Mouse (Mus musculus): ENCODE data around the gene Olfml1. TPM values are rescaled to one million over a fixed set of nuclear protein-coding genes. Genes with fewer than 3 reads are reported as not detected.

Gene Olfml1
- polyA plus RNA-seq, 1 experiment from 2014 or later = 1.4 TPM

- 87% methylated on average over 3 of the region's 3 CpGs for WGBS
- peaks cover 5% of the 10 kb centered on the region; the same call in 1 of the 2 replicates for H3K27me3 ChIP-seq (ENCODE audit: control insufficient read depth, insufficient read depth, low read length)
- no peak for ATAC-seq (ENCODE audit: low FRiP score, low TSS enrichment)
- no peak overlapping the region for H3K4me3 ChIP-seq (replicated peaks; ENCODE audit: low read depth, low read length)
- 0 out of 2 replicates have a peak, but pooled peaks cover 7% of the 10 kb centered on the region for H3K4me1 ChIP-seq (ENCODE audit: control insufficient read depth, insufficient read depth, low read length)
- no peaks in the 10 kb centered on the region for H3K36me3 ChIP-seq (ENCODE audit: control insufficient read depth, insufficient read depth, low read length)
- H3K9me3 ChIP-seq (ENCODE audit: control insufficient read depth, low read length) = no peaks in the 10 kb centered on the region
- no peak for DNase-seq
- H3K9ac ChIP-seq (replicated peaks; ENCODE audit: low read length) = no peak overlapping the region
- H3K27ac ChIP-seq (replicated peaks; ENCODE audit: low read depth, low read length) = no peak overlapping the region
- no peak overlapping the region for H3K4me2 ChIP-seq (ENCODE audit: low read length)
These were observed 30.7 kb downstream of the Olfml1 start for GRCm38 (mm10) chr7:107597956-107598355.

GRCm38 (mm10) chr7:107600651-107601050, 33.4 kb downstream of the Olfml1 start:
- Histone ChIP-seq H3K4me2 (ENCODE audit: low read length) (no peak overlapping the region), H3K9ac (replicated peaks; ENCODE audit: low read length) (no peak overlapping the region), H3K27ac (replicated peaks; ENCODE audit: low read depth, low read length) (no peak overlapping the region), H3K9me3 (ENCODE audit: control insufficient read depth, low read length) (no peaks in the 10 kb centered on the region), H3K36me3 (ENCODE audit: control insufficient read depth, insufficient read depth, low read length) (no peaks in the 10 kb centered on the region), H3K4me3 (replicated peaks; ENCODE audit: low read depth, low read length) (no peak overlapping the region), H3K4me1 (ENCODE audit: control insufficient read depth, insufficient read depth, low read length) (no peaks in the 10 kb centered on the region), H3K27me3 (ENCODE audit: control insufficient read depth, insufficient read depth, low read length) (peaks cover 1% of the 10 kb centered on the region; the same call in 1 of the 2 replicates)
- WGBS = 75% methylated on average over 5 of the region's 5 CpGs
- ATAC-seq (ENCODE audit: low FRiP score, low TSS enrichment) (no peak), DNase-seq (no peak)

GRCm38 (mm10) chr7:107602505-107602904, 35.3 kb downstream of the Olfml1 start:
- Histone ChIP-seq H3K4me2 (ENCODE audit: low read length) (no peak overlapping the region), H3K9me3 (ENCODE audit: control insufficient read depth, low read length) (no peaks in the 10 kb centered on the region), H3K36me3 (ENCODE audit: control insufficient read depth, insufficient read depth, low read length) (no peaks in the 10 kb centered on the region), H3K27me3 (ENCODE audit: control insufficient read depth, insufficient read depth, low read length) (no peaks in the 10 kb centered on the region), H3K4me3 (replicated peaks; ENCODE audit: low read depth, low read length) (no peak overlapping the region), H3K4me1 (ENCODE audit: control insufficient read depth, insufficient read depth, low read length) (no peaks in the 10 kb centered on the region), H3K9ac (replicated peaks; ENCODE audit: low read length) (no peak overlapping the region), H3K27ac (replicated peaks; ENCODE audit: low read depth, low read length) (no peak overlapping the region)
- 69% methylated on average over 4 of the region's 4 CpGs for WGBS
- ATAC-seq (ENCODE audit: low FRiP score, low TSS enrichment) (no peak), DNase-seq (no peak)

GRCm38 (mm10) chr7:107602913-107603312, 35.7 kb downstream of the Olfml1 start:
- DNase-seq (no peak), ATAC-seq (ENCODE audit: low FRiP score, low TSS enrichment) (no peak)
- 36% methylated on average over 6 of the region's 6 CpGs for WGBS
- Histone ChIP-seq H3K4me1 (ENCODE audit: control insufficient read depth, insufficient read depth, low read length) (no peaks in the 10 kb centered on the region), H3K4me2 (ENCODE audit: low read length) (no peak overlapping the region), H3K4me3 (replicated peaks; ENCODE audit: low read depth, low read length) (no peak overlapping the region), H3K9me3 (ENCODE audit: control insufficient read depth, low read length) (no peaks in the 10 kb centered on the region), H3K36me3 (ENCODE audit: control insufficient read depth, insufficient read depth, low read length) (no peaks in the 10 kb centered on the region), H3K27me3 (ENCODE audit: control insufficient read depth, insufficient read depth, low read length) (no peaks in the 10 kb centered on the region), H3K9ac (replicated peaks; ENCODE audit: low read length) (no peak overlapping the region), H3K27ac (replicated peaks; ENCODE audit: low read depth, low read length) (no peak overlapping the region)

GRCm38 (mm10) chr7:107607766-107608165, 40.5 kb downstream of the Olfml1 start:
- DNase-seq = no peak
- ATAC-seq (ENCODE audit: low FRiP score, low TSS enrichment) = no peak
- no peaks in the 10 kb centered on the region for H3K36me3 ChIP-seq (ENCODE audit: control insufficient read depth, insufficient read depth, low read length)
- H3K4me3 ChIP-seq (replicated peaks; ENCODE audit: low read depth, low read length) = no peak overlapping the region
- H3K27ac ChIP-seq (replicated peaks; ENCODE audit: low read depth, low read length) = no peak overlapping the region
- WGBS = 93% methylated on average over 1 of the region's 1 CpGs
- no peaks in the 10 kb centered on the region for H3K9me3 ChIP-seq (ENCODE audit: control insufficient read depth, low read length)
- no peak overlapping the region for H3K4me2 ChIP-seq (ENCODE audit: low read length)
- no peak overlapping the region for H3K9ac ChIP-seq (replicated peaks; ENCODE audit: low read length)
- no peaks in the 10 kb centered on the region for H3K27me3 ChIP-seq (ENCODE audit: control insufficient read depth, insufficient read depth, low read length)
- H3K4me1 ChIP-seq (ENCODE audit: control insufficient read depth, insufficient read depth, low read length) = no peaks in the 10 kb centered on the region

GRCm38 (mm10) chr7:107609622-107610255, 42.5 kb downstream of the Olfml1 start:
- DNase-seq (no peak), ATAC-seq (ENCODE audit: low FRiP score, low TSS enrichment) (no peak)
- WGBS = 92% methylated on average over 2 of the region's 2 CpGs
- H3K27me3 ChIP-seq (ENCODE audit: control insufficient read depth, insufficient read depth, low read length) = no peaks in the 10 kb centered on the region
- H3K27ac ChIP-seq (replicated peaks; ENCODE audit: low read depth, low read length) = no peak overlapping the region
- no peak overlapping the region for H3K4me3 ChIP-seq (replicated peaks; ENCODE audit: low read depth, low read length)
- H3K9me3 ChIP-seq (ENCODE audit: control insufficient read depth, low read length) = no peaks in the 10 kb centered on the region
- H3K36me3 ChIP-seq (ENCODE audit: control insufficient read depth, insufficient read depth, low read length) = no peaks in the 10 kb centered on the region
- H3K4me1 ChIP-seq (ENCODE audit: control insufficient read depth, insufficient read depth, low read length) = no peaks in the 10 kb centered on the region
- H3K4me2 ChIP-seq (ENCODE audit: low read length) = no peak overlapping the region
- no peak overlapping the region for H3K9ac ChIP-seq (replicated peaks; ENCODE audit: low read length)

GRCm38 (mm10) chr7:107610880-107611279, 43.6 kb downstream of the Olfml1 start:
- 86% methylated on average over 5 of the region's 5 CpGs for WGBS
- no peaks in the 10 kb centered on the region for H3K9me3 ChIP-seq (ENCODE audit: control insufficient read depth, low read length)
- DNase-seq (no peak), ATAC-seq (ENCODE audit: low FRiP score, low TSS enrichment) (no peak)
- H3K27me3 ChIP-seq (ENCODE audit: control insufficient read depth, insufficient read depth, low read length) = no peaks in the 10 kb centered on the region
- H3K4me2 ChIP-seq (ENCODE audit: low read length) = no peak overlapping the region
- no peaks in the 10 kb centered on the region for H3K36me3 ChIP-seq (ENCODE audit: control insufficient read depth, insufficient read depth, low read length)
- H3K27ac ChIP-seq (replicated peaks; ENCODE audit: low read depth, low read length) = no peak overlapping the region
- H3K4me1 ChIP-seq (ENCODE audit: control insufficient read depth, insufficient read depth, low read length) = no peaks in the 10 kb centered on the region
- no peak overlapping the region for H3K9ac ChIP-seq (replicated peaks; ENCODE audit: low read length)
- H3K4me3 ChIP-seq (replicated peaks; ENCODE audit: low read depth, low read length) = no peak overlapping the region

GRCm38 (mm10) chr7:107618028-107618992, 51.1 kb downstream of the Olfml1 start:
- ATAC-seq (ENCODE audit: low FRiP score, low TSS enrichment) = no peak
- DNase-seq = no peak
- no peak overlapping the region for H3K4me3 ChIP-seq (replicated peaks; ENCODE audit: low read depth, low read length)
- no peak overlapping the region for H3K9ac ChIP-seq (replicated peaks; ENCODE audit: low read length)
- no peaks in the 10 kb centered on the region for H3K36me3 ChIP-seq (ENCODE audit: control insufficient read depth, insufficient read depth, low read length)
- WGBS = 42% methylated on average over 10 of the region's 11 CpGs
- H3K27me3 ChIP-seq (ENCODE audit: control insufficient read depth, insufficient read depth, low read length) = no peaks in the 10 kb centered on the region
- no peak overlapping the region for H3K27ac ChIP-seq (replicated peaks; ENCODE audit: low read depth, low read length)
- H3K4me2 ChIP-seq (ENCODE audit: low read length) = no peak overlapping the region
- no peaks in the 10 kb centered on the region for H3K9me3 ChIP-seq (ENCODE audit: control insufficient read depth, low read length)
- no peaks in the 10 kb centered on the region for H3K4me1 ChIP-seq (ENCODE audit: control insufficient read depth, insufficient read depth, low read length)
